Mouse (Mus musculus): ENCODE results near the gene Fam117a.

GRCm38 (mm10) chr11:95334448-95335060 is 2.3 kb upstream of the Fam117a start:
- no peak for TF ChIP-seq CTCF (IDR thresholded peaks at IDR 0.05; ENCODE audit: insufficient read depth, low read length)
- TF ChIP-seq POLR2A (IDR thresholded peaks at IDR 0.05; ENCODE audit: borderline replicate concordance, extremely low read depth, low read depth, low read length), result no peak
